Mouse (Mus musculus) thymus, postnatal 14 days (tissue): Measurements from ENCODE around the gene Gm28729.

Experiments used
- DNase-seq: peaks from one replicate; pipeline ENCODE4 v3.0.0; 2021

The Gm28729 gene

GRCm38 (mm10) chr9:96460117-96460865, 64.8 kb downstream of the Gm28729 start:
- no peak for DNase-seq

- DNase-seq: no peak
These were observed 69.4 kb downstream of the Gm28729 start for GRCm38 (mm10) chr9:96455618-96456017.

GRCm38 (mm10) chr9:96452956-96453355, 72.1 kb downstream of the Gm28729 start:
- no peak for DNase-seq

- no peak for DNase-seq
These were observed 74.0 kb downstream of the Gm28729 start for GRCm38 (mm10) chr9:96450900-96451720.

DNA sequence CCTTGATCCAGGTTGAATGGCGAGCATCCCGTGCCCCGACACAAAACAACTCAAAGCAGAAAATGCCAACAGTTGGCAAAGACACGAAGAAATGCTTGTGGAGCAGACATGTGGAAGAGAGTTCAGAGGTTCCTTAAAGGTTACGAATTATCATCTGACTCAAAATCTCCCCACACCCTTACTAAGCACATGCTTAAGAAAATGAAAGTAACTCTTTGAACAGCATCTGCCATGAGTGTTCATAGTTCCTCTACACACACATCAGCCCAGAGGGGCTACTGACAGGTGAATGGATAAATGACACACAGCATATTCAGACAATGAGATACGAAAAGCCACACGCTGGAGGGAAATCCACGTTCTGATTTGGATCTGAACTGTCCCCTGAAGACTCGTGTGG, 75.5 kb downstream of the Gm28729 start:
- no peak for DNase-seq

DNA sequence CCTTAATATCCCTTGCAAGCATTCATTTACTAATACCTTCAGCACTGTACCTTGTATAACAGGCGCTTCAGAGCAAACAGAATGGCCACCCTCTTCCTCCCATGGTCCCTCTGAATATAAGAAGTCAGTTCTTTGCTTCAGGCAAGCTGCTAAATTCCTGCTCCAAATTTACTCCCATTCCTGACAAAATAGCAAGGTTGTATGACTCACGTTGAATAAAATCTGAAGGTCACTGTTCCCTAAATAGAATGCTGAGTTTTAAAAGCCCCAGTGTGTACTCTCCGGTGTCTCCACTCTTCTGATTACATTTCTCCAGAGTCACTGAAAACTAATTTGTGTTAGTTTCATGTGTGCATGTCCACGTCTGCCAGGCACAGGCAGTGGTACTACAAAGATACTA, 79.7 kb downstream of the Gm28729 start:
- DNase-seq: no peak

GRCm38 (mm10) chr9:96442081-96442480, 83.0 kb downstream of the Gm28729 start:
- peak; percentile 41 for DNase-seq

GRCm38 (mm10) chr9:96438334-96438871, 86.7 kb downstream of the Gm28729 start:
- peak; percentile 71 for DNase-seq

- peak; percentile 79 for DNase-seq
These were observed 87.2 kb downstream of the Gm28729 start for GRCm38 (mm10) chr9:96437805-96438333.

GRCm38 (mm10) chr9:96436901-96437804, 87.9 kb downstream of the Gm28729 start:
- peak; percentile 23 for DNase-seq
